Mouse (Mus musculus): Measurements from ENCODE around the gene Tmc8.
"Not testable (repeated sequence)": the region's sequence is repeated elsewhere in the genome, so short reads cannot be mapped to it uniquely, and the experiment has no call there.

The Tmc8 gene

GRCm38 (mm10) chr11:117833509-117833908, 51.6 kb downstream of the Tmc8 start:
- not testable (repeated sequence) for H3K27me3 ChIP-seq (ENCODE audit: control insufficient read depth, insufficient read depth, low read length, poor library complexity, severe bottlenecking); DNase-seq (ENCODE audit: low read depth, low spot score); H3K36me3 ChIP-seq (ENCODE audit: control insufficient read depth, insufficient read depth, low read length, poor library complexity, severe bottlenecking)

GRCm38 (mm10) chr11:117834086-117834485, 52.2 kb downstream of the Tmc8 start:
- peaks cover 2% of the 10 kb centered on the region for H3K36me3 ChIP-seq (ENCODE audit: control insufficient read depth, insufficient read depth, low read length, poor library complexity, severe bottlenecking)
- H3K27me3 ChIP-seq (ENCODE audit: control insufficient read depth, insufficient read depth, low read length, poor library complexity, severe bottlenecking) = no peaks in the 10 kb centered on the region
- DNase-seq (ENCODE audit: low read depth, low spot score) = no peak

GRCm38 (mm10) chr11:117836306-117836705, 54.4 kb downstream of the Tmc8 start:
- DNase-seq (ENCODE audit: low read depth, low spot score) = no peak
- peaks cover 2% of the 10 kb centered on the region for H3K36me3 ChIP-seq (ENCODE audit: control insufficient read depth, insufficient read depth, low read length, poor library complexity, severe bottlenecking)
- H3K27me3 ChIP-seq (ENCODE audit: control insufficient read depth, insufficient read depth, low read length, poor library complexity, severe bottlenecking) = no peaks in the 10 kb centered on the region

- DNase-seq (ENCODE audit: low read depth, low spot score) = no peak
- H3K27me3 ChIP-seq (ENCODE audit: control insufficient read depth, insufficient read depth, low read length, poor library complexity, severe bottlenecking) = no peaks in the 10 kb centered on the region
- peaks cover 2% of the 10 kb centered on the region for H3K36me3 ChIP-seq (ENCODE audit: control insufficient read depth, insufficient read depth, low read length, poor library complexity, severe bottlenecking)
Observed at GRCm38 (mm10) chr11:117838572-117838971, 56.7 kb downstream of the Tmc8 start.

- Histone ChIP-seq H3K27me3 (ENCODE audit: control insufficient read depth, insufficient read depth, low read length, poor library complexity, severe bottlenecking) (no peaks in the 10 kb centered on the region), H3K36me3 (ENCODE audit: control insufficient read depth, insufficient read depth, low read length, poor library complexity, severe bottlenecking) (peaks cover 2% of the 10 kb centered on the region)
- DNase-seq (ENCODE audit: low read depth, low spot score) = no peak
Observed at GRCm38 (mm10) chr11:117839021-117839420, 57.1 kb downstream of the Tmc8 start.

- Histone ChIP-seq H3K36me3 (ENCODE audit: control insufficient read depth, insufficient read depth, low read length, poor library complexity, severe bottlenecking) (no peaks in the 10 kb centered on the region; the same call in 1 of the 2 replicates), H3K27me3 (ENCODE audit: control insufficient read depth, insufficient read depth, low read length, poor library complexity, severe bottlenecking) (no peaks in the 10 kb centered on the region)
- DNase-seq (ENCODE audit: low read depth, low spot score) = no peak
Observed at GRCm38 (mm10) chr11:117840910-117841309, 59.0 kb downstream of the Tmc8 start.

All from splenic B cell, adult 2 months (primary cell).